Mouse (Mus musculus): Measurements from ENCODE around the gene Helb. TPM values are rescaled to one million over a fixed set of nuclear protein-coding genes. Genes with fewer than 3 reads are reported as not detected.

Gene Helb
- polyA plus RNA-seq, 1 experiment from 2014 or later = 5.0 TPM

- H3K27ac ChIP-seq (ENCODE audit: low read length) = no peak overlapping the region
- no peak overlapping the region for H3K9ac ChIP-seq (replicated peaks; ENCODE audit: low read depth, low read length)
- 19% methylated on average over 5 of the region's 5 CpGs for WGBS
- H3K27me3 ChIP-seq (ENCODE audit: control insufficient read depth, insufficient read depth, low read length) = no peaks in the 10 kb centered on the region
- no peaks in the 10 kb centered on the region for H3K36me3 ChIP-seq (ENCODE audit: control insufficient read depth, insufficient read depth, low read length)
- no peaks in the 10 kb centered on the region for H3K4me1 ChIP-seq (ENCODE audit: control insufficient read depth, insufficient read depth, low read length)
- ATAC-seq (ENCODE audit: insufficient number of reproducible peaks, insufficient read depth, low FRiP score, low read depth) = no peak
- no peak overlapping the region for H3K4me3 ChIP-seq (ENCODE audit: low read depth, low read length)
- 0 out of 2 replicates have a peak, but pooled peaks cover 3% of the 10 kb centered on the region for H3K9me3 ChIP-seq (ENCODE audit: control insufficient read depth, low read depth, low read length)
- H3K4me2 ChIP-seq (replicated peaks; ENCODE audit: low read depth, low read length) = no peak overlapping the region
Measured at GRCm38 (mm10) chr10:120064424-120064823, 48.4 kb downstream of the Helb start.

GRCm38 (mm10) chr10:120061238-120062130 lies 51.3 kb downstream of the Helb start:
- 0 out of 2 replicates have a peak overlapping the region, but pooled peaks have one; percentile 5 for H3K4me2 ChIP-seq (replicated peaks; ENCODE audit: low read depth, low read length)
- WGBS = 75% methylated on average over 24 of the region's 24 CpGs
- H3K27ac ChIP-seq (ENCODE audit: low read length) = no peak overlapping the region
- H3K27me3 ChIP-seq (ENCODE audit: control insufficient read depth, insufficient read depth, low read length) = no peaks in the 10 kb centered on the region
- no peaks in the 10 kb centered on the region for H3K4me1 ChIP-seq (ENCODE audit: control insufficient read depth, insufficient read depth, low read length)
- ATAC-seq (ENCODE audit: insufficient number of reproducible peaks, insufficient read depth, low FRiP score, low read depth) = 0 out of 2 replicates have a peak, but pooled peaks have one; percentile 28
- H3K9ac ChIP-seq (replicated peaks; ENCODE audit: low read depth, low read length) = no peak overlapping the region
- 0 out of 2 replicates have a peak, but pooled peaks cover 5% of the 10 kb centered on the region for H3K9me3 ChIP-seq (ENCODE audit: control insufficient read depth, low read depth, low read length)
- no peaks in the 10 kb centered on the region for H3K36me3 ChIP-seq (ENCODE audit: control insufficient read depth, insufficient read depth, low read length)
- H3K4me3 ChIP-seq (ENCODE audit: low read depth, low read length) = no peak overlapping the region

- Histone ChIP-seq H3K36me3 (ENCODE audit: control insufficient read depth, insufficient read depth, low read length) (no peaks in the 10 kb centered on the region), H3K9ac (replicated peaks; ENCODE audit: low read depth, low read length) (no peak overlapping the region), H3K27ac (ENCODE audit: low read length) (no peak overlapping the region), H3K4me1 (ENCODE audit: control insufficient read depth, insufficient read depth, low read length) (no peaks in the 10 kb centered on the region), H3K4me2 (replicated peaks; ENCODE audit: low read depth, low read length) (no peak overlapping the region), H3K27me3 (ENCODE audit: control insufficient read depth, insufficient read depth, low read length) (no peaks in the 10 kb centered on the region), H3K9me3 (ENCODE audit: control insufficient read depth, low read depth, low read length) (0 out of 2 replicates have a peak, but pooled peaks cover 5% of the 10 kb centered on the region), H3K4me3 (ENCODE audit: low read depth, low read length) (no peak overlapping the region)
- 67% methylated on average over 10 of the region's 10 CpGs for WGBS
- no peak for ATAC-seq (ENCODE audit: insufficient number of reproducible peaks, insufficient read depth, low FRiP score, low read depth)
Measured at GRCm38 (mm10) chr10:120060579-120061237, 52.1 kb downstream of the Helb start.

- Histone ChIP-seq H3K4me3 (ENCODE audit: low read depth, low read length) (no peak overlapping the region), H3K27ac (ENCODE audit: low read length) (no peak overlapping the region), H3K4me1 (ENCODE audit: control insufficient read depth, insufficient read depth, low read length) (no peaks in the 10 kb centered on the region), H3K9me3 (ENCODE audit: control insufficient read depth, low read depth, low read length) (no peaks in the 10 kb centered on the region), H3K27me3 (ENCODE audit: control insufficient read depth, insufficient read depth, low read length) (no peaks in the 10 kb centered on the region), H3K9ac (replicated peaks; ENCODE audit: low read depth, low read length) (no peak overlapping the region), H3K4me2 (replicated peaks; ENCODE audit: low read depth, low read length) (no peak overlapping the region), H3K36me3 (ENCODE audit: control insufficient read depth, insufficient read depth, low read length) (no peaks in the 10 kb centered on the region)
- WGBS = 82% methylated on average over 2 of the region's 2 CpGs
- no peak for ATAC-seq (ENCODE audit: insufficient number of reproducible peaks, insufficient read depth, low FRiP score, low read depth)
Measured at GRCm38 (mm10) chr10:120044714-120045234, 68.0 kb downstream of the Helb start.

- Histone ChIP-seq H3K4me3 (ENCODE audit: low read depth, low read length) (no peak overlapping the region), H3K9ac (replicated peaks; ENCODE audit: low read depth, low read length) (no peak overlapping the region), H3K9me3 (ENCODE audit: control insufficient read depth, low read depth, low read length) (no peaks in the 10 kb centered on the region), H3K27ac (ENCODE audit: low read length) (no peak overlapping the region), H3K4me1 (ENCODE audit: control insufficient read depth, insufficient read depth, low read length) (no peaks in the 10 kb centered on the region), H3K4me2 (replicated peaks; ENCODE audit: low read depth, low read length) (no peak overlapping the region), H3K36me3 (ENCODE audit: control insufficient read depth, insufficient read depth, low read length) (no peaks in the 10 kb centered on the region), H3K27me3 (ENCODE audit: control insufficient read depth, insufficient read depth, low read length) (no peaks in the 10 kb centered on the region)
- WGBS = 92% methylated on average over 6 of the region's 6 CpGs
- ATAC-seq (ENCODE audit: insufficient number of reproducible peaks, insufficient read depth, low FRiP score, low read depth) = no peak
Measured at GRCm38 (mm10) chr10:120044237-120044636, 68.5 kb downstream of the Helb start.

GRCm38 (mm10) chr10:120038194-120038593 lies 74.6 kb downstream of the Helb start:
- no peak overlapping the region for H3K4me3 ChIP-seq (ENCODE audit: low read depth, low read length)
- H3K9ac ChIP-seq (replicated peaks; ENCODE audit: low read depth, low read length) = no peak overlapping the region
- H3K4me2 ChIP-seq (replicated peaks; ENCODE audit: low read depth, low read length) = no peak overlapping the region
- no peaks in the 10 kb centered on the region for H3K27me3 ChIP-seq (ENCODE audit: control insufficient read depth, insufficient read depth, low read length)
- no peaks in the 10 kb centered on the region for H3K9me3 ChIP-seq (ENCODE audit: control insufficient read depth, low read depth, low read length)
- H3K4me1 ChIP-seq (ENCODE audit: control insufficient read depth, insufficient read depth, low read length) = no peaks in the 10 kb centered on the region
- ATAC-seq (ENCODE audit: insufficient number of reproducible peaks, insufficient read depth, low FRiP score, low read depth) = no peak
- 87% methylated on average over 5 of the region's 5 CpGs for WGBS
- H3K36me3 ChIP-seq (ENCODE audit: control insufficient read depth, insufficient read depth, low read length) = no peaks in the 10 kb centered on the region
- no peak overlapping the region for H3K27ac ChIP-seq (ENCODE audit: low read length)

GRCm38 (mm10) chr10:120035824-120036223 lies 77.0 kb downstream of the Helb start:
- Histone ChIP-seq H3K4me1 (ENCODE audit: control insufficient read depth, insufficient read depth, low read length) (no peaks in the 10 kb centered on the region), H3K9ac (replicated peaks; ENCODE audit: low read depth, low read length) (no peak overlapping the region), H3K4me2 (replicated peaks; ENCODE audit: low read depth, low read length) (no peak overlapping the region), H3K4me3 (ENCODE audit: low read depth, low read length) (no peak overlapping the region), H3K36me3 (ENCODE audit: control insufficient read depth, insufficient read depth, low read length) (no peaks in the 10 kb centered on the region), H3K9me3 (ENCODE audit: control insufficient read depth, low read depth, low read length) (no peaks in the 10 kb centered on the region), H3K27ac (ENCODE audit: low read length) (no peak overlapping the region), H3K27me3 (ENCODE audit: control insufficient read depth, insufficient read depth, low read length) (no peaks in the 10 kb centered on the region)
- WGBS = 59% methylated on average over 6 of the region's 6 CpGs
- ATAC-seq (ENCODE audit: insufficient number of reproducible peaks, insufficient read depth, low FRiP score, low read depth) = no peak

- Histone ChIP-seq H3K4me1 (ENCODE audit: control insufficient read depth, insufficient read depth, low read length) (no peaks in the 10 kb centered on the region), H3K9me3 (ENCODE audit: control insufficient read depth, low read depth, low read length) (no peaks in the 10 kb centered on the region), H3K36me3 (ENCODE audit: control insufficient read depth, insufficient read depth, low read length) (no peaks in the 10 kb centered on the region), H3K27ac (ENCODE audit: low read length) (no peak overlapping the region), H3K4me3 (ENCODE audit: low read depth, low read length) (no peak overlapping the region), H3K4me2 (replicated peaks; ENCODE audit: low read depth, low read length) (no peak overlapping the region), H3K27me3 (ENCODE audit: control insufficient read depth, insufficient read depth, low read length) (no peaks in the 10 kb centered on the region), H3K9ac (replicated peaks; ENCODE audit: low read depth, low read length) (no peak overlapping the region)
- WGBS = 54% methylated on average over 15 of the region's 15 CpGs
- no peak for ATAC-seq (ENCODE audit: insufficient number of reproducible peaks, insufficient read depth, low FRiP score, low read depth)
Measured at GRCm38 (mm10) chr10:120035211-120035733, 77.5 kb downstream of the Helb start.

Measured in stomach, embryonic 14.5 days (tissue).